Mouse (Mus musculus) spleen, adult 2 months (tissue): ENCODE results near the gene Arih1. TPM values are rescaled to one million over a fixed set of nuclear protein-coding genes. Genes with fewer than 3 reads are reported as not detected.

Source experiments
- DNase-seq, 2 experiments: peaks; one replicate each; pipeline versions ENCODE4 v3.0.0 to v3.0.0-alpha.2; 2012 to 2021; ENCODE audit warnings: low spot score in 2 of 2, low read depth in 1 of 2
- H3K27ac ChIP-seq: fragments of 200-500 bp; 2 replicates; pipeline ENCODE4 v1.5.1; 2012; ENCODE audit warnings: low read length, inconsistent platforms; ENCODE audit not compliant: insufficient read depth
- H3K27me3 ChIP-seq: fragments of 200-500 bp; 2 replicates; pipeline ENCODE4 v1.6.1; 2012; ENCODE audit warnings: mild to moderate bottlenecking, moderate library complexity, low read length, inconsistent platforms; ENCODE audit not compliant: control insufficient read depth, insufficient read depth
- H3K36me3 ChIP-seq: fragments of 200-500 bp; 2 replicates; pipeline ENCODE4 v1.6.1; 2012; ENCODE audit warnings: mild to moderate bottlenecking, low read length, inconsistent platforms; ENCODE audit not compliant: control insufficient read depth, insufficient read depth
- H3K4me1 ChIP-seq: fragments of 200-500 bp; 2 replicates; pipeline ENCODE4 v1.6.1; 2011; ENCODE audit warnings: inconsistent platforms; ENCODE audit not compliant: control insufficient read depth, insufficient read depth, insufficient read length
- H3K4me3 ChIP-seq: fragments of 200-500 bp; 2 replicates; pipeline ENCODE4 v1.5.1; 2011; ENCODE audit warnings: mild to moderate bottlenecking, inconsistent platforms; ENCODE audit not compliant: insufficient read depth, insufficient read length; ENCODE audit errors: extremely low read depth
- CTCF ChIP-seq: fragments of 200-500 bp; IDR thresholded peaks from 2 replicates; pipeline ENCODE4 v1.5.1; 2011; ENCODE audit warnings: mild to moderate bottlenecking, inconsistent platforms; ENCODE audit not compliant: insufficient read depth, insufficient read length, insufficient replicate concordance; ENCODE audit errors: extremely low read depth
- POLR2A ChIP-seq: fragments of 200-500 bp; IDR thresholded peaks from 2 replicates; pipeline ENCODE4 v1.6.1; 2011; ENCODE audit warnings: low read depth, low read length, inconsistent platforms
- WGBS: fragments of 180-500 bp; shearing (Covaris S2); methylation state at CpG from one replicate; pipeline ENCODE4 v1.1.7; 2018; 5-methylcytosine and 5-hydroxymethylcytosine counted together
- polyA plus RNA-seq: library from polyadenylated mRNA; depleted of rRNA; stranded (reverse); fragments of >200 nt; gene quantifications from 2 replicates; pipeline ENCODE4 v1.2.3, GENCODE M21; 2012

Arih1 gene
- polyA plus RNA-seq, 1 experiment: 14.7 TPM

GRCm38 (mm10) chr9:59473171-59473570 is 13.2 kb downstream of the Arih1 start:
- no peak overlapping the region for H3K4me3 ChIP-seq
- no peaks in the 10 kb centered on the region for H3K27me3 ChIP-seq
- WGBS: 93% methylated on average over 2 of the region's 2 CpGs
- no peak for DNase-seq
- no peaks in the 10 kb centered on the region for H3K36me3 ChIP-seq
- no peak for TF ChIP-seq POLR2A
- TF ChIP-seq CTCF: no peak
- no peaks in the 10 kb centered on the region; the same call in none of the 2 replicates for H3K4me1 ChIP-seq
- H3K27ac ChIP-seq: no peak overlapping the region

GRCm38 (mm10) chr9:59469446-59469845 is 17.0 kb downstream of the Arih1 start:
- no peak overlapping the region for H3K4me3 ChIP-seq
- TF ChIP-seq POLR2A (no peak), CTCF (no peak)
- 77% methylated on average over 1 of the region's 1 CpGs for WGBS
- no peak overlapping the region for H3K27ac ChIP-seq
- no peaks in the 10 kb centered on the region for H3K36me3 ChIP-seq
- no peaks in the 10 kb centered on the region for H3K27me3 ChIP-seq
- no peak for DNase-seq
- no peaks in the 10 kb centered on the region for H3K4me1 ChIP-seq

- no peak overlapping the region for H3K4me3 ChIP-seq
- no peak overlapping the region for H3K27ac ChIP-seq
- H3K36me3 ChIP-seq: no peaks in the 10 kb centered on the region; the same call in 1 of the 2 replicates
- no peak for DNase-seq
- 45% methylated on average over 1 of the region's 1 CpGs for WGBS
- no peaks in the 10 kb centered on the region for H3K27me3 ChIP-seq
- H3K4me1 ChIP-seq: no peaks in the 10 kb centered on the region; the same call in 1 of the 2 replicates
- no peak for TF ChIP-seq CTCF
- no peak for TF ChIP-seq POLR2A
Measured at GRCm38 (mm10) chr9:59464293-59464692, 22.1 kb downstream of the Arih1 start.

- no peaks in the 10 kb centered on the region for H3K27me3 ChIP-seq
- 77% methylated on average over 4 of the region's 4 CpGs for whole genome bisulfite sequencing
- no peak for DNase-seq
- H3K27ac ChIP-seq: no peak overlapping the region
- H3K4me3 ChIP-seq: no peak overlapping the region
- H3K4me1 ChIP-seq: peaks cover 5% of the 10 kb centered on the region; the same call in 1 of the 2 replicates
- peaks cover 3% of the 10 kb centered on the region for H3K36me3 ChIP-seq
- TF ChIP-seq CTCF (no peak), POLR2A (no peak)
Measured at GRCm38 (mm10) chr9:59458997-59459510, 27.4 kb downstream of the Arih1 start.

- WGBS: 69% methylated on average over 1 of the region's 1 CpGs
- TF ChIP-seq POLR2A: no peak
- TF ChIP-seq CTCF: no peak
- Histone ChIP-seq H3K4me1 (peaks cover 5% of the 10 kb centered on the region; the same call in 1 of the 2 replicates), H3K36me3 (peaks cover 3% of the 10 kb centered on the region), H3K27me3 (no peaks in the 10 kb centered on the region), H3K4me3 (no peak overlapping the region), H3K27ac (no peak overlapping the region)
- no peak for DNase-seq
Measured at GRCm38 (mm10) chr9:59458416-59458815, 28.0 kb downstream of the Arih1 start.

- no peak for TF ChIP-seq CTCF
- no peak for TF ChIP-seq POLR2A
- peaks cover 3% of the 10 kb centered on the region for H3K36me3 ChIP-seq
- no peak overlapping the region for H3K27ac ChIP-seq
- no peak overlapping the region for H3K4me3 ChIP-seq
- peaks cover 5% of the 10 kb centered on the region; the same call in 1 of the 2 replicates for H3K4me1 ChIP-seq
- DNase-seq: no peak
- 91% methylated on average over 1 of the region's 1 CpGs for WGBS
- H3K27me3 ChIP-seq: no peaks in the 10 kb centered on the region
Measured at GRCm38 (mm10) chr9:59457671-59458070, 28.7 kb downstream of the Arih1 start.

- Histone ChIP-seq H3K4me3 (no peak overlapping the region), H3K27me3 (no peaks in the 10 kb centered on the region), H3K27ac (no peak overlapping the region), H3K36me3 (peaks cover 3% of the 10 kb centered on the region), H3K4me1 (peaks cover 5% of the 10 kb centered on the region; the same call in 1 of the 2 replicates)
- DNase-seq: no peak
- WGBS: 69% methylated on average over 3 of the region's 3 CpGs
- TF ChIP-seq POLR2A: no peak
- TF ChIP-seq CTCF: no peak
Measured at GRCm38 (mm10) chr9:59455404-59456068, 30.9 kb downstream of the Arih1 start.
